Mouse (Mus musculus) midbrain, embryonic 14.5 days (tissue): ENCODE results near the gene Cdk15. TPM values are rescaled to one million over a fixed set of nuclear protein-coding genes. Genes with fewer than 3 reads are reported as not detected.
A peak's percentile ranks its signal among the peaks of the same experiment; 100 is the strongest.

ENCODE experiments used
- ATAC-seq: fragments of 200-750 bp; cut with Nextera tagmentation; 2 replicates; pipeline ENCODE4 v1.8.0; 2017; ENCODE audit warnings: moderate number of reproducible peaks, moderate library complexity; ENCODE audit not compliant: low FRiP score, low TSS enrichment
- DNase-seq: peaks from one replicate; pipeline ENCODE4 v3.0.0-alpha.2; 2015
- H3K27ac ChIP-seq: fragments of 300-500 bp; sonication (generic); replicated peaks from 2 replicates; pipeline ENCODE4 v1.5.1; 2014; ENCODE audit warnings: mild to moderate bottlenecking, low read depth, low read length, moderate library complexity
- H3K27me3 ChIP-seq: fragments of 300-500 bp; sonication (generic); 2 replicates; pipeline ENCODE4 v1.6.1; 2014; ENCODE audit warnings: low read length, control low read depth, mixed read lengths; ENCODE audit not compliant: control insufficient read depth, insufficient read depth
- H3K36me3 ChIP-seq: fragments of 300-500 bp; sonication (generic); 2 replicates; pipeline ENCODE4 v1.6.1; 2014; ENCODE audit warnings: low read length, control low read depth; ENCODE audit not compliant: control insufficient read depth, insufficient read depth
- H3K4me1 ChIP-seq: fragments of 300-500 bp; sonication (generic); 2 replicates; pipeline ENCODE4 v1.6.1; 2014; ENCODE audit warnings: mild to moderate bottlenecking, antibody characterized with exemption, low read length, control low read depth; ENCODE audit not compliant: control insufficient read depth, insufficient read depth
- H3K4me2 ChIP-seq: fragments of 300-500 bp; sonication (generic); 2 replicates; pipeline ENCODE4 v1.6.1; 2014; ENCODE audit warnings: mild to moderate bottlenecking, low read length, moderate library complexity
- H3K4me3 ChIP-seq: fragments of 300-500 bp; sonication (generic); replicated peaks from 2 replicates; pipeline ENCODE4 v1.5.1; 2014; ENCODE audit warnings: low read depth, low read length
- H3K9ac ChIP-seq: fragments of 300-500 bp; sonication (generic); replicated peaks from 2 replicates; pipeline ENCODE4 v1.6.1; 2014; ENCODE audit warnings: mild to moderate bottlenecking, low read length, moderate library complexity
- H3K9me3 ChIP-seq: fragments of 300-500 bp; sonication (generic); 2 replicates; pipeline ENCODE4 v1.6.1; 2016; ENCODE audit warnings: low read length, control low read depth, mixed read lengths; ENCODE audit not compliant: control insufficient read depth
- WGBS: fragments of 180-500 bp; shearing (Covaris S2); extraction: QIAGEN DNeasy Blood & Tissue Kit; methylation state at CpG from one replicate; pipeline ENCODE4 v1.1.7; 2014; 5-methylcytosine and 5-hydroxymethylcytosine counted together
- polyA plus RNA-seq: library from polyadenylated mRNA; unstranded; fragments of >200 nt; fragmentation: Nextera tagmentation; extraction: Ambion mirVana; gene quantifications from 2 replicates; pipeline ENCODE4 v1.2.1, GENCODE M21; 2014

Cdk15 gene
- polyA plus RNA-seq, 1 experiment from 2014 or later = 1.7 TPM

- no peaks in the 10 kb centered on the region for H3K27me3 ChIP-seq
- H3K4me2 ChIP-seq = no peak overlapping the region
- ATAC-seq (no peak), DNase-seq (no peak)
- WGBS = 83% methylated on average over 4 of the region's 4 CpGs
- no peaks in the 10 kb centered on the region for H3K36me3 ChIP-seq
- H3K9me3 ChIP-seq = no peaks in the 10 kb centered on the region
- H3K9ac ChIP-seq = no peak overlapping the region
- no peak overlapping the region for H3K4me3 ChIP-seq
- no peak overlapping the region for H3K27ac ChIP-seq
- peaks cover 8% of the 10 kb centered on the region; the same call in 1 of the 2 replicates for H3K4me1 ChIP-seq
These were observed 137.4 kb downstream of the Cdk15 start for GRCm38 (mm10) chr1:59394072-59394471.

- Histone ChIP-seq H3K27ac (no peak overlapping the region), H3K9ac (no peak overlapping the region), H3K36me3 (no peaks in the 10 kb centered on the region), H3K27me3 (no peaks in the 10 kb centered on the region), H3K4me3 (no peak overlapping the region), H3K9me3 (no peaks in the 10 kb centered on the region), H3K4me1 (peaks cover 8% of the 10 kb centered on the region; the same call in 1 of the 2 replicates), H3K4me2 (no peak overlapping the region)
- ATAC-seq = no peak
- DNase-seq = peak; percentile 47
- WGBS = 14% methylated on average over 6 of the region's 6 CpGs
These were observed 137.9 kb downstream of the Cdk15 start for GRCm38 (mm10) chr1:59394616-59395015.

- Histone ChIP-seq H3K36me3 (no peaks in the 10 kb centered on the region), H3K27me3 (no peaks in the 10 kb centered on the region), H3K9me3 (no peaks in the 10 kb centered on the region), H3K9ac (no peak overlapping the region), H3K4me1 (peaks cover 8% of the 10 kb centered on the region; the same call in 1 of the 2 replicates), H3K27ac (no peak overlapping the region), H3K4me2 (no peak overlapping the region), H3K4me3 (no peak overlapping the region)
- 28% methylated on average over 2 of the region's 2 CpGs for WGBS
- DNase-seq (no peak), ATAC-seq (no peak)
These were observed 139.3 kb downstream of the Cdk15 start for GRCm38 (mm10) chr1:59395992-59396391.

DNA sequence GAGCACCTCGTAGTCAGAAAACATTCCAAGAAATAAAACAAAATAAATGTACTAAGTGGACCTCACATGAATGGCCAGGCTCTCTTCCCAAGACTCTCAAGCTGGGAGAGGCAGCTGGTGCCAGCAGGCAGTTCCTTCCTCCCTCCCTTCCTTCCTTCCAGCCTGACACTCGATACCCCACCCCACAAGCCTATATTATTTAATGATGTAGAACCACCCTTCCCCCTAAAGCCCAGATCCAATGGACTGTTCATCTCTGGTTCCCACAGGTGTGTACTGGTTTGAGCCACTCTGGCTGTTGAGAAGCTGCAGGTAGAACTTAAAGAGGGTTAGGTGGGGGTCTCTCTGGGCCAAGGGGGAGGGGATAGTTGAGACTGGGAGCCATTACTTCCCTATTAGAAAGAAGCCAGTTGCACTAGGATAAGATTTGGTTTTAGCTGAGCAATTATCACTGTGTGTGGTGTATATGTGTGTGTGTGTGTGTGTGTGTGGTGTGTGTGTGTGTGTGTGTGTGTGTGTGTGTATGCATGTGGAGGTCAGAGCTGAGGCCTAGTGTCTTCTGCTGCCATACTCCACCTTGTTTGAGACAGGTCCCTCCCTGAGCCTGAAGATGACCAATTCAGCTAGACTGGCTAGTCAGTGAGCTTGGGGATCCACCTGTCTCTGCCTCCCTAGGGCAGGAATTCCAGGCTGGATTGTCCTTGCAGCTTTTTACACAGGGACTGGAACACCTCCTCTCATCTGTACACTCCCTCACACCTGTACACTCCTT lies 143.0 kb downstream of the Cdk15 start:
- Histone ChIP-seq H3K4me1 (peaks cover 5% of the 10 kb centered on the region; the same call in 1 of the 2 replicates), H3K27ac (no peak overlapping the region), H3K4me3 (no peak overlapping the region), H3K4me2 (no peak overlapping the region), H3K9me3 (no peaks in the 10 kb centered on the region), H3K36me3 (no peaks in the 10 kb centered on the region), H3K9ac (no peak overlapping the region), H3K27me3 (no peaks in the 10 kb centered on the region)
- WGBS = 75% methylated on average over 2 of the region's 2 CpGs
- DNase-seq (no peak), ATAC-seq (no peak)

DNA sequence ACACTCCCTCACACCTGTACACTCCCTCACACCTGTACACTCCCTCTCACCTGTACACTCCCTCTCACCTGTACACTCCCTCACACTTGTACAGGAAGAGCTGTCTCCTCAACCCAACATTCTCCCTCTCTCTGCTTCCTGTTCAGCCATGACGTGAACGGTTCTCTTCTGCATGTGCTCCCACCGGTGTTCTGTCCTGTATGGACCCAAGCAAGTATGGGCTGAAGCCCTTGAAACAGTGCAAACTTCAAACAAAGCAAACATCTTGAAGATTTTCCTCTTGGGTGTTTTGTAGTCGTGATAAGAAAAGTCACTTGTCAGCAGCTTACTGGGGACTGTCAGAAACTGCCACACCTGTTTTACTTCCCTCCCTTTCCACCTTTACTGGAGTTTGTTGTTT lies 144.5 kb downstream of the Cdk15 start:
- 81% methylated on average over 4 of the region's 4 CpGs for WGBS
- DNase-seq (no peak), ATAC-seq (no peak)

More for the DNA sequence above, 144.5 kb downstream of the Cdk15 start:
- Histone ChIP-seq H3K9me3 (no peaks in the 10 kb centered on the region), H3K27me3 (no peaks in the 10 kb centered on the region), H3K36me3 (no peaks in the 10 kb centered on the region), H3K4me3 (no peak overlapping the region), H3K9ac (no peak overlapping the region), H3K4me1 (peaks cover 5% of the 10 kb centered on the region; the same call in 1 of the 2 replicates), H3K4me2 (no peak overlapping the region), H3K27ac (no peak overlapping the region)

Other genes with a start within 250 kb of the Cdk15 start
- 4.1 TPM in 1 of 2 replicates, not detected in the other for gene C2cd6, start 162.0 kb upstream of the Cdk15 start, polyA plus RNA-seq
- gene Tmem237, start 136.5 kb upstream of the Cdk15 start, polyA plus RNA-seq = 24.3 and 48.2 TPM in 2 replicates
- gene Mpp4, start 93.5 kb upstream of the Cdk15 start, polyA plus RNA-seq = 0.89 and 1.4 TPM in 2 replicates
- 12.7 and 24.1 TPM in 2 replicates for gene Als2, start 19.7 kb upstream of the Cdk15 start, polyA plus RNA-seq
- gene Fzd7, start 225.5 kb downstream of the Cdk15 start, polyA plus RNA-seq = 4.2 TPM in 2 replicates